Mouse (Mus musculus): ENCODE data around the gene Cacna1d. TPM values are rescaled to one million over a fixed set of nuclear protein-coding genes. Genes with fewer than 3 reads are reported as not detected.

The Cacna1d gene
- polyA plus RNA-seq, 1 experiment from 2014 or later, result 0.46 TPM

GRCm38 (mm10) chr14:29996000-29996751 is 495.1 kb downstream of the Cacna1d start:
- H3K27ac ChIP-seq, result peak overlapping the region; percentile 63
- no peak overlapping the region for H3K9ac ChIP-seq
- peaks cover 11% of the 10 kb centered on the region; the same call in 1 of the 2 replicates for H3K4me1 ChIP-seq
- 74% methylated on average over 11 of the region's 11 CpGs for WGBS (ENCODE audit: insufficient replicate concordance)
- H3K4me3 ChIP-seq, result no peak overlapping the region
- no peaks in the 10 kb centered on the region for H3K27me3 ChIP-seq (replicated peaks)
- H3K9me3 ChIP-seq (replicated peaks), result no peaks in the 10 kb centered on the region
- peaks cover 59% of the 10 kb centered on the region for H3K36me3 ChIP-seq
- no peak overlapping the region for H3K4me2 ChIP-seq
- peak; percentile 78 for ATAC-seq

- peaks cover 10% of the 10 kb centered on the region; the same call in 1 of the 2 replicates for H3K4me1 ChIP-seq
- H3K9ac ChIP-seq, result no peak overlapping the region
- no peak for ATAC-seq
- peaks cover 71% of the 10 kb centered on the region for H3K36me3 ChIP-seq
- no peak overlapping the region for H3K4me2 ChIP-seq
- no peak overlapping the region for H3K27ac ChIP-seq
- 78% methylated on average over 4 of the region's 4 CpGs for WGBS (ENCODE audit: insufficient replicate concordance)
- no peaks in the 10 kb centered on the region for H3K9me3 ChIP-seq (replicated peaks)
- no peak overlapping the region for H3K4me3 ChIP-seq
- no peaks in the 10 kb centered on the region for H3K27me3 ChIP-seq (replicated peaks)
These were observed 496.3 kb downstream of the Cacna1d start for GRCm38 (mm10) chr14:29994976-29995375.

Other genes with a start within 250 kb of the Cacna1d start
- gene Dcp1a, start 11.9 kb downstream of the Cacna1d start, polyA plus RNA-seq (2016; fragmentation: Nextera tagmentation; extraction: Ambion mirVana), result 15.2 TPM in 2 replicates
- 267 and 280 TPM in 2 replicates for gene Tkt, start 56.9 kb upstream of the Cacna1d start, polyA plus RNA-seq (2016; fragmentation: Nextera tagmentation; extraction: Ambion mirVana)
- gene Prkcd, start 134.8 kb upstream of the Cacna1d start, polyA plus RNA-seq (2016; fragmentation: Nextera tagmentation; extraction: Ambion mirVana), result 22.9 and 23.1 TPM in 2 replicates
- gene Rft1, start 162.9 kb upstream of the Cacna1d start, polyA plus RNA-seq (2016; fragmentation: Nextera tagmentation; extraction: Ambion mirVana), result 5.9 and 6.5 TPM in 2 replicates
- 17.1 and 18.7 TPM in 2 replicates for gene Sfmbt1, start 223.4 kb upstream of the Cacna1d start, polyA plus RNA-seq (2016; fragmentation: Nextera tagmentation; extraction: Ambion mirVana)